Mouse (Mus musculus) olfactory bulb, adult 2 months (tissue): Measurements from ENCODE around the gene Rpl23a. TPM values are rescaled to one million over a fixed set of nuclear protein-coding genes. Genes with fewer than 3 reads are reported as not detected.

Source experiments
- H3K27ac ChIP-seq: fragments of 200-500 bp; 2 replicates; pipeline ENCODE4 v1.5.1; 2012; ENCODE audit warnings: low read depth, low read length; ENCODE audit not compliant: insufficient read depth
- H3K4me1 ChIP-seq: fragments of 200-500 bp; 2 replicates; pipeline ENCODE4 v1.6.1; 2012; ENCODE audit warnings: low read length; ENCODE audit not compliant: control insufficient read depth, insufficient read depth
- H3K4me3 ChIP-seq: fragments of 200-500 bp; 2 replicates; pipeline ENCODE4 v1.5.1; 2012; ENCODE audit warnings: mild to moderate bottlenecking, low read depth, low read length, moderate library complexity; ENCODE audit not compliant: insufficient read depth
- CTCF ChIP-seq: fragments of 200-500 bp; IDR thresholded peaks from 2 replicates; pipeline ENCODE4 v1.5.1; 2012; ENCODE audit warnings: low read depth, mild to moderate bottlenecking, low read length, moderate library complexity; ENCODE audit not compliant: insufficient read depth
- POLR2A ChIP-seq: fragments of 200-500 bp; IDR thresholded peaks from 2 replicates; pipeline ENCODE4 v1.6.1; 2012; ENCODE audit warnings: mild to moderate bottlenecking, low read depth, low read length, moderate library complexity; ENCODE audit not compliant: insufficient read depth
- WGBS: fragments of 180-500 bp; shearing (Covaris S2); methylation state at CpG from one replicate; pipeline ENCODE4 v1.1.7; 2018; 5-methylcytosine and 5-hydroxymethylcytosine counted together
- polyA plus RNA-seq: library from polyadenylated mRNA; stranded (reverse); fragments of >200 nt; gene quantifications from 2 replicates; pipeline ENCODE4 v1.2.4, GENCODE M21; 2012; ENCODE audit warnings: low replicate concordance; ENCODE audit not compliant: missing spikeins, insufficient read depth, insufficient read length

The Rpl23a gene
- polyA plus RNA-seq, 1 experiment, result not detected

DNA sequence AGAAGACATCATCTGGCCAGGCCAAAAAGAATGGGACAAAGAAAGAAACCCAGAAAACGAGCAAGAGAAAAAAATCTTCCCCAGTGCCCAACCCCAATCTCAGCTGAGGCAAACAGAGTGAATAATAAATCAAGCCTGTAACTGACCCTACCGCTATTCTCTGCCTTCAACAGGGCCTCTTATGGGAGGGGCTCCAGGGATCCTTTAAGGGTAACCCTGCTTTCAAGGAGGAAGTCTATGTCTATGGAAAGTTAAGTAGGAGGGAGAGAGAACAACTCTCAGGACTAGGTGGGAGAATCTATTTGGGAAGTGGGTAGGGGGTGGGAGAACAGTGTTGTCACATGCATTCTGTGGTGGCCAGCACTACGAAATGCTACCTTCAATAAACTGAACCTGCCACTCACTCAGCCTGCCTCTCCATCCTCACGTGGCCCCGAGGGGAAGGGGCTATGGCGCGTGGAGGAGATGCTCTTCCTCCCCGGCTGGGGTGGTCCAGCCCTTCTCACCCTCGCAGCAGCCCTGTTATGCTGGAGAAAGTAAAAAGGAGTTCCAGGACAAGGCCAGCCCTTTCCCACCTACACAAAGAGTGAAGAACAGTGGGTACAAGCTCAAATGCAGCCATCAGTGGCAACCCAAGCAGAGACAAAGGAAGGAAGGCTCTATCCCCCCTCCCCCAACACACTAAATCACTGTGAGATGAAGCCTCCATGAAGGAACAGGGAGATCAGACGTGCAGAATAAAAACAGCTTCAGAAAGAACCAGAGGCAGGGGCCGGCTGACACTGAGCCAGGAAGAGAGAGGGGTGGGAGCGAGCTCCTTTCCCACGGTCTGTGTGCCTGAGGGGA, 22.2 kb upstream of the Rpl23a start:
- TF ChIP-seq POLR2A (no peak), CTCF (no peak)
- peak overlapping the region; percentile 50 for H3K27ac ChIP-seq
- 50% methylated on average over 13 of the region's 13 CpGs for WGBS
- no peak overlapping the region for H3K4me3 ChIP-seq
- H3K4me1 ChIP-seq, result peaks cover 17% of the 10 kb centered on the region

DNA sequence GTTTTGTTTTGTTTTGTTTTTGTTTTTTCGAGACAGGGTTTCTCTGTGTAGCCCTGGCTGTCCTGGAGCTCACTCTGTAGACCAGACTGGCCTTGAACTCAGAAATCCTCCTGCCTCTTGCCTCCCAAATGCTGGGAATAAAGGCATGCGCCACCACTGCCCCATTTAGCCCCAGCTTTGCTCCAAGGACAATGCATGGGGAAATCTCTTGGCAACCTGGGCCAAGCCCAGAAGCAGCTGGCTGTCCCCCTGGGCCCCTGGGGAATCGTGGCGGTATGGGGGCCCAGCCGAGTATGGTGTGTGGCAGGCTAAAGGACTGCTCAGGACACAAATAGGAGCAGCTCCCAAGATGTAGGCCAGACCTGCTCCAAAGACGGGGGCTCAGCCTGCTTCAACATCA, 20.9 kb upstream of the Rpl23a start:
- H3K4me1 ChIP-seq, result peaks cover 17% of the 10 kb centered on the region
- WGBS, result 65% methylated on average over 6 of the region's 6 CpGs
- no peak for TF ChIP-seq POLR2A
- TF ChIP-seq CTCF, result no peak
- H3K27ac ChIP-seq, result no peak overlapping the region
- H3K4me3 ChIP-seq, result no peak overlapping the region

DNA sequence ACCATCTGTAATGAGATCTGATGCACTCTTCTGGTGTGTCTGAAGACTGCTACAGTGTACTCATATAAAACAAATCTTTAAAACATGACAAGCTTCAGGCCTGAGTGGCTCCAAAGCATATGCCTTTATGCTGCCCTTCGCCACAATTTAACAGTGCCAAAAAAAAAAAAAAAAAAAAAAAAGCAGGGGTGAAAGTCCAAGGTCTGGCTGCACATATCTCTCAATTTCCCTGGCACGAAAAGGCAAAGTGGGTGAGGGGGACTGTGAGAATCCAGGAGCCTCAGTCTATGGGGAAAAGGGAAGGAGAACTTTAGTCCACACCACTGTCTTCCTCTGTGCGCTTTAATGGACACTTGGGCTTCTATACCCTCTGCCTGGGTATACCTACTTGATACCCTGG, 19.0 kb upstream of the Rpl23a start:
- H3K27ac ChIP-seq, result no peak overlapping the region
- H3K4me1 ChIP-seq, result peaks cover 15% of the 10 kb centered on the region
- 96% methylated on average over 3 of the region's 3 CpGs for WGBS
- no peak overlapping the region for H3K4me3 ChIP-seq
- TF ChIP-seq POLR2A (no peak), CTCF (no peak)

DNA sequence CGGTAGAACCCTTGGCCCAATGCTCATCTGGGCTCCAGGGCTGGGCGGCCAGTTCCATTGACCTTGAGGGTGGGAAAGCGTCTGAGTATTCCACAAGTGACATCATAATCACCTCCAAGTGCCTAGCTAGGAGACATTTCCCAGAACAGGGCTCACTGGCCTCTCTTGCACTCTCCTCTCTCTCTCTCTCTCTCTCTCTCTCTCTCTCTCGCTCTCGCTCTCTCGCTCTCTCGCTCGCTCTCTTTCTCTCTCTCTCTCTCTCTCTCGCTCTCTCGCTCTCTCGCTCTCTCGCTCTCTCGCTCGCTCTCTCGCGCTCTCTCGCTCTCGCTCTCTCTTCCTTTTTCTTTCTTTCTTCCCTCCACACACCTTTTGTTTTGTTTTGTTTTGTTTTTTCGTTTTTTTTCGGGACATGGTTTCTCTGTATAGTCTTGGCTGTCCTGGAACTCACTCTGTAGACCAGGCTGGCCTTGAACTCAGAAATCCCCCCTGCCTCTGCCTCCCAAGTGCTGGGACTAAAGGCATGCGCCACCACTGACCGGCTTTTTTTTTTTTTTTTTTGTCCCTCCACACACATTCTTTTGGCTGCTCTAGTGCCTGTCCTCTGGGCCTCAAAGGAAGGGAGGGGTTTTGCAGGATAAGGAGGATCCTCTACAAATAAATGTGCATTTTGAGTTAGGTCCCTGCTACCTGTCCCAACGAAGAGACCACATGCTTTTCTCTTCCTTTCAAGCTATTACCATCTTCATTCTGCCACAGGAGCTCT, 11.9 kb upstream of the Rpl23a start:
- peaks cover 12% of the 10 kb centered on the region; the same call in 1 of the 2 replicates for H3K4me1 ChIP-seq
- TF ChIP-seq POLR2A (no peak), CTCF (no peak)
- 63% methylated on average over 23 of the region's 23 CpGs for WGBS
- no peak overlapping the region for H3K27ac ChIP-seq
- peak overlapping the region; percentile 45 for H3K4me3 ChIP-seq

DNA sequence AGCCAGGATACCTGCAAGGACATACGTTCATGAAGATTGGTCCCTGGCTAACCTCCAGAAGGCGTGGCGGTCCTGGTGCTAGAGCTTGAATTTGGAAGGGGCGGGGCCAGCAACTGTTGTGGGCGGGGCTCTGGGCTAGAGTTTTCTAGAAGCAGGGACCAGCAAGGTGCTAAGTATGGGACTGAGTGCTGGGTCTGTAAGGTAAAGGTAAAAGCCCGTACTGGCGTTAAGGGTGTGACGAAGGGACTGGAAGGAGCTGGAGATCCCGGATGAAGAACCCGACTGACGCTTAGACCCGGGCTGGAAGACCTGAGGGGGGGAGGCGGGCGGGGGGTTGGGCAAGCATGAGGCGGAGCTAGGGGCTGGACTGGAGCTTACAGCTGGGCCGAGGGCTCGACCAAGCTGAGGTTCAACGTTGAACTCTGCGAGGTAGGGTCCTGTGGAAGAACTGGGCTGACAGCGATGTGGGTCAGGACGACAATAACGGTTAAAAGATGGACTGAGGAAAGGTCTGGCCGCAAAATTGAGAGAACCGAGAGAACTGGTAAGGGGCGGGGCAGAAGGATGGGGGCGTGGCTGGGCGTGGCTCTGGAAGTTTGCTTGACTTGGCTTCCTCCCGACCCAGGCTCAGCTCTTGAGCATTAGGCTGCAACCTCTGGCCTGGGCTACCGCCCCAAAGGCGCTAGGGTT, 11.2 kb upstream of the Rpl23a start:
- Histone ChIP-seq H3K4me1 (peaks cover 14% of the 10 kb centered on the region), H3K4me3 (peak overlapping the region; percentile 45), H3K27ac (0 out of 2 replicates have a peak overlapping the region, but pooled peaks have one; percentile 36)
- whole genome bisulfite sequencing, result 12% methylated on average over 30 of the region's 30 CpGs
- TF ChIP-seq CTCF (no peak), POLR2A (no peak)

DNA sequence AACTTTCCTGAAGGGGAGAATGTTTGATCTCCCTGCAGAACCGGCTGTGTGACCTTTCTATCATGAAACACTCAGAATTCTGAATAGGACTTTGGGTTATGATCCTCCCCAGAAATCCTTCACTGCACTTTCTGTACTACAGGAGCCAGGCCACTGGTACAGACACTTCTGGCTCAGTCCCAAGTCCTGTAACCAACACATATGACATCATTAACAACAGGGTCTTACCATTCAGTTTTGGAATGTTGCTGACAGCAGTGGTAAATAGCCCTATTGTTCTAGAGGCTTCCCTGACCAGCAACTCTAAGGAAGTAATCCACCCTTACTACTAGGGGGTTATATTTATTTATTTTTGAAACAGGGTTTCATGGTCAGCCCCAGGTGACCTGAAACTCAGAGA, 9.7 kb upstream of the Rpl23a start, which contains the start of gene Proca1:
Gene Proca1 (plus strand): TSS at position 280 of the 400 bp plus-strand sequence.
- no peak for TF ChIP-seq POLR2A
- no peak for TF ChIP-seq CTCF
- 74% methylated on average over 1 of the region's 1 CpGs for WGBS
- Histone ChIP-seq H3K4me3 (no peak within 1 kb of the TSS), H3K4me1 (peaks cover 19% of the 10 kb centered on the region), H3K27ac (no peak within 1 kb of the TSS)

DNA sequence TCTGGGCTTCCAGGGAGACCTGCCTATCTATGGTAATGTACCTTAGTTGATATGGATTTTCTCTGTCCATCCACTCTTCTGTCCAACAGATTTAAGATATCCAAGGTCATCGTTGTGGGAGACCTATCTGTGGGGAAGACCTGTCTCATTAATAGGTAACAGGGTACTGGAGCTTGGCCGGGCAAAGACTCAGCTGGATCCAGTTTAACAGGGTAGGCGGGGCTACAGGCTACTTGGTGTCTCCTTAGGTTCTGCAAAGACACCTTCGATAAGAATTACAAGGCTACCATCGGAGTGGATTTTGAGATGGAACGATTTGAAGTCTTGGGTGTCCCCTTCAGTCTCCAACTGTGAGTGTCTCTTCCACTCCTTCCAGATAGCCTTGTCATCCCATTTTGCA, 6.7 kb upstream of the Rpl23a start:
- TF ChIP-seq CTCF (no peak), POLR2A (no peak)
- peaks cover 15% of the 10 kb centered on the region for H3K4me1 ChIP-seq
- WGBS, result 72% methylated on average over 6 of the region's 6 CpGs
- H3K4me3 ChIP-seq, result peak overlapping the region; percentile 83; the same call in 1 of the 2 replicates
- H3K27ac ChIP-seq, result 0 out of 2 replicates have a peak overlapping the region, but pooled peaks have one; percentile 73

DNA sequence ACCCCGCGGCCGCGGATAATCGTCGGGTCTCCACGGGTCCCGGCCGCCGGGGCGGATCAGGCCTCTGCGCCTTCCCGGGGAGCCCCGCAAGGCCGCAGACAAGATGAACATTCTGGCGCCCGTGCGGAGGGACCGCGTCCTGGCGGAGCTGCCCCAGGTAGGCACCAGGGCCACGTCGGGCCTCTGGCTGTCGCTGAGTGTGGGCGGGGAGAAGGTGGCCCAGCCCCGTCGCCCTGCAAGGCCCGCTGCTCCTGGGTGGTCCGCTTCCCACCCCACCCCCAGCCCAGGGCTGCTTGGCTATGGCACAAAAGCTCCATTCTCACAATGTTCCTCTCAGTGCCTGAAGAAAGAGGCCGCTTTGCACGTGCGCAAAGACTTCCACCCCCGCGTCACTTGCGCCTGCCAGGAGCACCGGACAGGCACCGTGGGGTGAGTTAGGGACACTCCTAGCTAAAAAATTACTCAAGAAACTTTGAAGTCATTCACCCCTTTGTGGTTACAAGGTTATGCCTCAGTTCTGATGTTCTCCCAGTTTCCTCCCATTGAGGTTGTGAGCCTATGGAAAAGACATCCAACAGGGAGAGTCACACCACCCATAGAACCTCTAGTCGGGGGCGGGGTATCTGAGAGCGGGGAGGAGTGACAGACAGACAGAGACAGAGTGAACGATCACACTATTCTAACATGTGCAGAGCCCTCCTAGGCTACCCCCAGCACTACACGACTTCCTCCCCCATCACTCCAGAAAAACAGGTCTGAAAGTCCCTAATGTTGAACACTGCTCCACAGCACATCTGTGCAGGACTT, 6.1 kb upstream of the Rpl23a start:
- no peak for TF ChIP-seq CTCF
- TF ChIP-seq POLR2A, result no peak
- Histone ChIP-seq H3K4me3 (peak overlapping the region; percentile 83), H3K27ac (peak overlapping the region; percentile 73), H3K4me1 (peaks cover 9% of the 10 kb centered on the region)
- 1% methylated on average over 42 of the region's 42 CpGs for WGBS
